Mouse (Mus musculus) liver, embryonic 13.5 days (tissue): ENCODE data around the gene Hip1. TPM values are rescaled to one million over a fixed set of nuclear protein-coding genes. Genes with fewer than 3 reads are reported as not detected.

Source experiments
- ATAC-seq: fragments of 200-750 bp; cut with Nextera tagmentation; 2 replicates; pipeline ENCODE4 v1.8.0; 2017; ENCODE audit warnings: low read depth, mild to moderate bottlenecking, moderate number of reproducible peaks, moderate library complexity
- DNase-seq: peaks from one replicate; pipeline ENCODE4 v3.0.0; 2022
- H3K27ac ChIP-seq: fragments of 300-500 bp; sonication (generic); 2 replicates; pipeline ENCODE4 v1.5.1; 2015; ENCODE audit warnings: moderate library complexity, mild to moderate bottlenecking, inconsistent platforms
- H3K27me3 ChIP-seq: fragments of 300-500 bp; sonication (generic); 2 replicates; pipeline ENCODE4 v1.6.1; 2015; ENCODE audit warnings: mild to moderate bottlenecking, inconsistent platforms
- H3K36me3 ChIP-seq: fragments of 300-500 bp; sonication (generic); 2 replicates; pipeline ENCODE4 v1.6.1; 2015; ENCODE audit warnings: mild to moderate bottlenecking, inconsistent platforms
- H3K4me1 ChIP-seq: fragments of 300-500 bp; sonication (generic); replicated peaks from 2 replicates; pipeline ENCODE4 v1.6.1; 2015; ENCODE audit warnings: inconsistent platforms
- H3K4me2 ChIP-seq: fragments of 300-500 bp; sonication (generic); 2 replicates; pipeline ENCODE4 v1.6.1; 2015; ENCODE audit warnings: inconsistent platforms, mild to moderate bottlenecking, moderate library complexity
- H3K4me3 ChIP-seq: fragments of 300-500 bp; sonication (generic); replicated peaks from 2 replicates; pipeline ENCODE4 v1.5.1; 2015; ENCODE audit warnings: mild to moderate bottlenecking, inconsistent platforms
- H3K9ac ChIP-seq: fragments of 300-500 bp; sonication (generic); 2 replicates; pipeline ENCODE4 v1.6.1; 2015; ENCODE audit warnings: mild to moderate bottlenecking, inconsistent platforms
- H3K9me3 ChIP-seq: fragments of 300-500 bp; sonication (generic); replicated peaks from 2 replicates; pipeline ENCODE4 v1.6.1; 2016; ENCODE audit warnings: inconsistent platforms
- WGBS: fragments of 180-500 bp; shearing (Covaris S2); methylation state at CpG from one replicate; pipeline ENCODE4 v1.1.7; 2015; ENCODE audit not compliant: insufficient replicate concordance; 5-methylcytosine and 5-hydroxymethylcytosine counted together
- polyA plus RNA-seq: library from polyadenylated mRNA; unstranded; fragments of >200 nt; fragmentation: Nextera tagmentation; extraction: Ambion mirVana; gene quantifications from 2 replicates; pipeline ENCODE4 v1.2.1, GENCODE M21; 2015

The Hip1 gene
- polyA plus RNA-seq, 1 experiment from 2014 or later: 3.4 TPM

DNA sequence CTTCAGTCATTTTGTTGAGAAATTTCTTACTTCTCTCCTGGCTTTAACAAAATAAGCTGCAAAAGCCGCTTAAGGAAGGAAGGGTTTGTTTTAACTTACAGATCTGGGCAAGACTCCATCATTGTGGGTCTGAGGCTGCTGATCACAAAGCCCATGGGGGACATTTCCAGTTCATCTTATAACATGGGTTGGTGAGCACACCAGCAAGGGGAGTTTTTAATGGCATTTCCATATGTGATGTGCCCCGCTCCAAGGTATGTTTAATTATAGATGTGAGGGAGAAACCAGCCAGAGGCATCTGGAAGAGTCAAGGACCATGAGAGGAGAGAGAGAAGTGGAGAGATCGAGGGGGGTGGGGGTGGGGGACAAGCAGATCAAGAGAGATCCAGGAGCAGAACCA, 12.8 kb upstream of the Hip1 start:
- no peaks in the 10 kb centered on the region for H3K4me1 ChIP-seq
- H3K27me3 ChIP-seq: no peaks in the 10 kb centered on the region
- ATAC-seq: no peak
- H3K9me3 ChIP-seq: no peaks in the 10 kb centered on the region
- H3K4me2 ChIP-seq: no peak overlapping the region
- no peak overlapping the region for H3K4me3 ChIP-seq
- no peak for DNase-seq
- WGBS: 60% methylated on average over 3 of the region's 3 CpGs
- no peak overlapping the region for H3K9ac ChIP-seq
- no peak overlapping the region for H3K27ac ChIP-seq
- H3K36me3 ChIP-seq: no peaks in the 10 kb centered on the region

DNA sequence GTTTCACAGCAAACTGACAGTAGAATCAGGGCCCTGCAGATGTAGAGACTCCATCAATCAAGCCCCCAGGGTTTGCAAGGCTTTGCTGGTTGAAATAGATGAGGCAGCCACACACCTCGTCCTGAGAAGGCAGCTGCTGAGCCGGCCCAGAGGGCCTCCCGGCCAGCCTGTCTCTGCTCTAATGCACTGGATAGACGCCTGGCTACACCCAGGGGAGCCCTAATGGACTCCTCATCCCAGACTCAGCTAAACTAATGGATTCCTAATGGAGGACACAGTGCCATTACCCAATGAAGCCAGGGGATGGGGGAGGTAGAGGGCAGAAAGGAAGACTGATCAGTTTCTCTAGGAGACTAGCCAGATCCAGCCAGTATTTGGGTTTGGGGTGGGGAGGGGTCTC, 12.1 kb upstream of the Hip1 start:
- H3K27ac ChIP-seq: no peak overlapping the region
- no peaks in the 10 kb centered on the region for H3K9me3 ChIP-seq
- no peak overlapping the region for H3K4me2 ChIP-seq
- H3K9ac ChIP-seq: no peak overlapping the region
- H3K36me3 ChIP-seq: no peaks in the 10 kb centered on the region
- ATAC-seq (no peak), DNase-seq (no peak)
- no peaks in the 10 kb centered on the region for H3K27me3 ChIP-seq
- H3K4me3 ChIP-seq: no peak overlapping the region
- H3K4me1 ChIP-seq: no peaks in the 10 kb centered on the region
- 46% methylated on average over 4 of the region's 4 CpGs for WGBS

DNA sequence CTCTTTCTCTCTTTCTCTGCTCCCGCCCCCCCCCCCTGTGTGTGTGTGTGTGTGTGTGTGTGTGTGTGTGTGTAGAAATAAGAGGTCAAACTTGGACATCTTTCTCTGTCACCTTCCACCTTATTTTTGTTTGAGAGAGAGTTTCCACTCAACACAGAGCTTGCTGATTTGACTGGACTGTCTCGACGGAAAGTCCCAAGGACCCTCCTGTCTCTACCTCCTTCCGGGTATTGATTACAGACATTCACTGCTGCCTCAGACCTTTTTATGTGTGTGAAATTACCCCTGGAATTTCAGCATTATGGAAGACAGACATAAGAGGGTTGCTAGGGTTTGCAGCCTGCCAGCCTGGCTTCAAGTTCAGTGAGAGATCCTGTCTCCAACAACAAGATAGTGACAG, 11.3 kb upstream of the Hip1 start:
- H3K4me2 ChIP-seq: no peak overlapping the region
- H3K36me3 ChIP-seq: no peaks in the 10 kb centered on the region
- no peaks in the 10 kb centered on the region for H3K27me3 ChIP-seq
- H3K27ac ChIP-seq: no peak overlapping the region
- ATAC-seq: no peak
- no peak overlapping the region for H3K4me3 ChIP-seq
- 80% methylated on average over 3 of the region's 4 CpGs for WGBS
- H3K4me1 ChIP-seq: no peaks in the 10 kb centered on the region
- no peaks in the 10 kb centered on the region for H3K9me3 ChIP-seq
- DNase-seq: no peak
- no peak overlapping the region for H3K9ac ChIP-seq

DNA sequence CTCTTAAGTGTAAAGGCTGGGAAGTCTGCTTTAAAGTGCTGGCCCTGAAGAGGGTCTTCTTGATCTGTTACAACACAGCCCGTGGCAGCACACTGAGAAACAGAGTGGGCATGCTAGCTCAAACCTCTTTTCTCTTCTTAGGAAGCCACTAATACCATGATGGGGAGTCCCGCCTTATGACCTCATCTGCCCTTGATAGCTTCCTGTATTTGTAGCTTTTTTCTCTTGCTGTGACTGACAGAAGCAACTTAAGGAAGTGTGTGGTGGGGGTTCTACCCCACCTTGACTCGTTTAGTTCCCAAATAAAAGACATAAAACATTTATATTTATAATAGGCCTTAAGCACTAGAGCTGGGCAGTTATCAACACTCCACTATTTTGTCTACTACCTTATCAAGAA, 6.7 kb upstream of the Hip1 start:
- no peak overlapping the region for H3K9ac ChIP-seq
- DNase-seq (no peak), ATAC-seq (no peak)
- H3K36me3 ChIP-seq: no peaks in the 10 kb centered on the region
- 34% methylated on average over 3 of the region's 3 CpGs for WGBS
- H3K9me3 ChIP-seq: no peaks in the 10 kb centered on the region
- H3K27me3 ChIP-seq: peaks cover 9% of the 10 kb centered on the region
- H3K4me2 ChIP-seq: no peak overlapping the region
- no peak overlapping the region for H3K27ac ChIP-seq
- no peak overlapping the region for H3K4me3 ChIP-seq
- no peaks in the 10 kb centered on the region for H3K4me1 ChIP-seq

DNA sequence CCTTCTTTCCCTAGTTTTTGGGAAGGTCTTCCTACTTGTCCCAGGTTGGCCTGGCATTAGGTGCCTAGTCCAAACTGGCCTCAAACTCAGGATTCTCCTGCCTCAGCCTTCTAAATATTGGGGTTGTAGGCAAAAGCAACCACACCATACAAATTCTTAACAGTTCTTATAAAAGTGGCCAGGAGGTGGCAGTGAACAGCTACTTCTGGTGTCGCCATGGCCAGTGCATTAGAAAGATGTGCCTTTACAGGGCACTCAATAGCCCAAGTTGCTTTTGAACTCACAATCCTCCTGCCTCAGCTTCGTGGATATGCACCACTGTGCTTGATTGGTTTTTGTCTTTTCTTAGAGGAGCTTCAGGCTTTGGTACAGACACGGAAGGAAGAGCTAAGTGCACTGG, 6.0 kb upstream of the Hip1 start:
- Histone ChIP-seq H3K27ac (no peak overlapping the region), H3K4me1 (0 out of 2 replicates have a peak, but pooled peaks cover under 1% of the 10 kb centered on the region), H3K9ac (no peak overlapping the region), H3K36me3 (no peaks in the 10 kb centered on the region), H3K9me3 (no peaks in the 10 kb centered on the region), H3K4me2 (no peak overlapping the region), H3K4me3 (no peak overlapping the region), H3K27me3 (peaks cover 15% of the 10 kb centered on the region)
- ATAC-seq (no peak), DNase-seq (no peak)
- 17% methylated on average over 3 of the region's 3 CpGs for WGBS

DNA sequence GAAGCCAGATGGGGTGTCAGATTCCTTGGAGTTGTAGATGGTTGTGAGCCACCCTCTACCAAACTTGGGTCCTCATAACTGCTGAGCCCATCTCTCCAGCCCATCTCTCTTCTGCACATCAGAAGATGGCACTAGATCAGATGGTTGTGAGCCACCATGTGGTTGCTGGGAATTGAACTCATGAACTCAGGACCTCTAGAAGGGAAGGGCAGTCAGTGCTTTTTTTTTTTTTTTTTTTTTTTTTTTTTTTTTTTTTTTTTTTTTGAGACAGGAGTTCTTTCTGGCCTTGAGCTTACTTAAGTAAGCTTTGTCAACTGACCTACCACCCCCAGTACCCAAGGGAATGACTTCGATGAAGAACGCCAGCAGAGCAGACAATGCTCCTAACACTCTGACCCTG, 3.1 kb upstream of the Hip1 start:
- Histone ChIP-seq H3K27me3 (peaks cover 32% of the 10 kb centered on the region), H3K27ac (no peak overlapping the region), H3K36me3 (no peaks in the 10 kb centered on the region), H3K4me3 (no peak overlapping the region), H3K4me1 (peaks cover 17% of the 10 kb centered on the region), H3K9me3 (no peaks in the 10 kb centered on the region), H3K4me2 (no peak overlapping the region), H3K9ac (no peak overlapping the region)
- DNase-seq: no peak
- WGBS: 70% methylated on average over 2 of the region's 2 CpGs
- ATAC-seq: no peak

DNA sequence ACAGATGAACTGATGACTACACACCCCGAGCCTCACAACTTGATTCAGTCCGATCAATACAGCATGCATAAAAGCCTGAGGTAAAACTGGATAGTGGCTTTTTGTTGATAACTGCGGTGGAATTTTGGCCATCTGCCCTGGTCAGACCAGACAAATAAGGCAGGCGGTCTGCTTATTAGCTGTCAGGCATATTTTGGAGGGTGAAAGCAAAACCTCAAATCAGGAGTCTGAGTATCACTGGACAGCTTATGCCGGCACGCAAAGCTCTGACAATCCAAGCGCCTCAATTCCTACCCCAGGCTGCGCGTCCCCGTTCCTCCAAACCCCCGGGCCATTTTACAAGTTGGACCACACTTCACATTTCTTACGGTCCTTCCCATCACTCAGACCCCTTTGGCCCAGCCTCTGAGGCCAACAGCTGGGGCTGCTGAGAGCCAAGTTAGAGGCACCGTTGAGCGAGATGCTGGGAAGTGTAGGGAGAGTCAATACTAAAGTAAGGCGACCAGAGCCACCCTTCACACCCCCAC, 825 bp downstream of the Hip1 start:
- no peak for DNase-seq

DNA sequence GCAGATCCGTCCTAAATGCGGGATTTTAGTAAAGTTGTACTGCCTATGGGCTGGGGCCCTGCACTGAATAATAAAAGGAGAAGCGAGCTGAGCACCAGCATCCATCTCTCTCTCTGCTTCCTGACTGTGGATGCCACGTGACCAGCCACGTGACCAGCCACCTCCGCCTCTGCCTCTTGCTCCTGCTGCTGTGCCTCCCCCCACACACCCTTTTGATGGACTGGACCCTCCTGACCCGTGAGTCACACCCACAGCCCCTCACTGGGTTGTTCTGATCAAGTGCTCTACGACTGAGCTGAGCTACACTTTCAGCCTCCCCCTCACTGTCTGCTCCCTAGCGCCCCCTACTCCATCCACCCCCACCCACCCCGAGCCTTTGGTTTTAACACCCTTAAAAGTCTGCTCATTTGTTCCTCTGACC, 7.1 kb downstream of the Hip1 start:
- no peak overlapping the region for H3K4me3 ChIP-seq
- ATAC-seq: peak; percentile 15; the same call in 1 of the 2 replicates
- peaks cover 3% of the 10 kb centered on the region; the same call in 1 of the 2 replicates for H3K4me1 ChIP-seq
- no peaks in the 10 kb centered on the region for H3K27me3 ChIP-seq
- H3K9ac ChIP-seq: no peak overlapping the region
- H3K9me3 ChIP-seq: no peaks in the 10 kb centered on the region
- no peak for DNase-seq
- no peak overlapping the region for H3K27ac ChIP-seq
- H3K36me3 ChIP-seq: no peaks in the 10 kb centered on the region
- H3K4me2 ChIP-seq: peak overlapping the region; percentile 1; the same call in 1 of the 2 replicates
- 27% methylated on average over 10 of the region's 10 CpGs for WGBS

More for the DNA sequence above, 825 bp downstream of the Hip1 start:
- Histone ChIP-seq H3K36me3 (no peaks in the 10 kb centered on the region), H3K4me2 (peak overlapping the region; percentile 80), H3K27me3 (peaks cover 31% of the 10 kb centered on the region), H3K4me1 (peaks cover 17% of the 10 kb centered on the region), H3K4me3 (peak overlapping the region; percentile 62), H3K9ac (0 out of 2 replicates have a peak overlapping the region, but pooled peaks have one; percentile 55), H3K27ac (no peak overlapping the region), H3K9me3 (no peaks in the 10 kb centered on the region)
- ATAC-seq: no peak
- 13% methylated on average over 15 of the region's 15 CpGs for WGBS

DNA sequence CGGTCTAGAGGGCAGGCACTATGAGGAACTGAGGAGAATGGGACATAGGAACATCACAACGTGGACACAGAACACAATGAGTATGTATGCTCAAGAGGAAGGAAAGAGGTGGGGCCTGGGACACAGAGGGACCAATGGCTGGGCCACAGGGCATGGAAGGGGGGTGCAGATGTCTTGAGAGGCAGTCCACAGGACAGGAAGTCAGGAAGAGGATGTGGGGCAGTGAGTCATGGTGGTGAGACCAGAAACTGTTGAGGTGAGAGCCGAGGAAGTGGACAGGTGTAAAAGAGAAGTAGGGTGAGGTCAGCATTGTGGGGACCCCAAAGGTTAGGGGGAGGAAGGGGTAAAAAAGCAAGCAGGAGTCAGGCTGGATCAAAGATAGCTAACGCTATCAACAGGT, 7.6 kb downstream of the Hip1 start:
- H3K9me3 ChIP-seq: no peaks in the 10 kb centered on the region
- peak overlapping the region; percentile 1; the same call in 1 of the 2 replicates for H3K4me2 ChIP-seq

DNA sequence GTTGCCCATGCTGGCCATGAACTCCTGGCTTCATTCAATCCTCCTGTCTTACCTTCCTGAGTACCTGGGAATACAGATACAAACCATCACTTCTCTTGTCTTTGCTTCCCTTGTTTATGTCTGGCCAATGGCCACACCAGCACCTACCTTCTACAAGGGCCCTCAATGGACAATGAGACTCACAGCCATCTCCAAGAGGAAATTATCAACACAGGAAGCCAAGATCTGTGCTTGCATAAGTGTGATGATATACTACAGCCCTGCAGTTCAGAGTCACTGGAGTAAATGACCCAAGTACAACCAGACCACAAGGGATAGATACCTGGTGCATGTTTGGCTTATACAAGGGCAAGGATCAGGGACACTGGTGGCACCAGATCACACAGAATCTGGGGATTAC, 9.1 kb downstream of the Hip1 start:
- Histone ChIP-seq H3K27ac (no peak overlapping the region), H3K4me3 (no peak overlapping the region), H3K4me1 (peaks cover 3% of the 10 kb centered on the region; the same call in 1 of the 2 replicates), H3K9me3 (no peaks in the 10 kb centered on the region), H3K36me3 (no peaks in the 10 kb centered on the region), H3K9ac (no peak overlapping the region), H3K27me3 (no peaks in the 10 kb centered on the region), H3K4me2 (no peak overlapping the region)
- DNase-seq: no peak
- ATAC-seq: no peak

More for the DNA sequence above, 7.6 kb downstream of the Hip1 start:
- DNase-seq (peak; percentile 11), ATAC-seq (peak; percentile 41; the same call in 1 of the 2 replicates)
- Histone ChIP-seq H3K36me3 (no peaks in the 10 kb centered on the region), H3K27me3 (no peaks in the 10 kb centered on the region), H3K4me3 (no peak overlapping the region), H3K9ac (no peak overlapping the region), H3K27ac (no peak overlapping the region), H3K4me1 (peaks cover 3% of the 10 kb centered on the region; the same call in 1 of the 2 replicates)
- WGBS: 22% methylated on average over 4 of the region's 4 CpGs

DNA sequence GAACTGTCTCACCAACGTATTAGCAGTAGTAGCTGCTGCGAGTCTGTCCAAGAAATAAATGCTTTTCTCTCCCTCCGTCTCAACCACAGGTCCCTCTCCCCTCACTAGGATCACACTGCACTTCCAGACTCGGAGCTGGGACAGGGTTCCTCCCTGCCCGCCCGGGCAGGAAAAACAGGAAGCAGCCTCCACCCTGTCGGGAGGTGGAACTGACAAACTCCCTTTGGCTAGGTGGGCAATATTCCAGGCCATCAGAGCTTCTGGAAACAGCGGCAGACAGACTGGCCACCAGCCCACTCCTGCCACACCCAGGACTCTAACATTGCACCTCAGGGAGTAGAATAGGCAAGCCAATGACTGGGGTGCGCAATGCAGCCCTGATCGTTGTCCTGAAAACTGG, 11.5 kb downstream of the Hip1 start:
- Histone ChIP-seq H3K4me3 (no peak overlapping the region), H3K27me3 (no peaks in the 10 kb centered on the region), H3K9ac (no peak overlapping the region), H3K27ac (no peak overlapping the region), H3K9me3 (no peaks in the 10 kb centered on the region), H3K4me1 (peaks cover 3% of the 10 kb centered on the region; the same call in 1 of the 2 replicates), H3K4me2 (no peak overlapping the region), H3K36me3 (no peaks in the 10 kb centered on the region)
- ATAC-seq (no peak), DNase-seq (no peak)
- WGBS: 50% methylated on average over 10 of the region's 10 CpGs

DNA sequence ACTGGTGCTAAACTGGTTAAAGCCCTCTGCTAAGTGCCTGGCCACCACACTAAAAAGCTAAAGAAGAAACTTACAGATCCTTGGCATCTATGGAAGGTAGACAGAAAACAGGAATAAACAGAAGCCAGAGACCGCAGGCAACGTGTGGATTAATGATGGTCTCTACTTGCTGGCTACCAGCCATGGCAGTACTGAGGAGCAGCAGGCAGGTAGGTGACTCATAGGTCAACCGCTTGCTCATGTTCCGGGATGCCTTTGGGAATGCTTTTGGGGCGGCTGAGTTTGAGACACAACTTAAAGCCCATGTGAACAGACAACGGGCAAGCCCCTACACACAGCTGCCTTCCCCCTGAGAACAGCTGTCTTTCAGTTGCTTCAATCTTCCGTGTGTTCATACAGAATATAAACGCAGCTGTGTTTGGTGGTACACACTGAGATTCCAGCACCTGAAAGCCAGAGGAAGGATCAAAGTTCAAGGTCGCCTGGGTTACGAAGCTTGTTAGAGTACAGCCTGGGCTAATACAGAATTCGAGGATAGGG, 13.5 kb downstream of the Hip1 start:
- no peak overlapping the region for H3K4me3 ChIP-seq
- no peaks in the 10 kb centered on the region for H3K9me3 ChIP-seq
- WGBS: 67% methylated on average over 11 of the region's 11 CpGs
- no peaks in the 10 kb centered on the region for H3K4me1 ChIP-seq
- H3K36me3 ChIP-seq: no peaks in the 10 kb centered on the region
- H3K9ac ChIP-seq: no peak overlapping the region
- DNase-seq (no peak), ATAC-seq (no peak)
- no peak overlapping the region for H3K4me2 ChIP-seq
- H3K27me3 ChIP-seq: no peaks in the 10 kb centered on the region
- H3K27ac ChIP-seq: no peak overlapping the region
